Mouse (Mus musculus) megakaryocyte, embryonic 14.5 days (primary cell): ENCODE results near the gene Fga. TPM values are rescaled to one million over a fixed set of nuclear protein-coding genes. Genes with fewer than 3 reads are reported as not detected.

Experiments
- H3K27me3 ChIP-seq: replicated peaks from 2 replicates; pipeline ENCODE3; 2012; ENCODE audit warnings: inconsistent platforms
- H3K36me3 ChIP-seq: replicated peaks from 2 replicates; pipeline ENCODE3; 2012; ENCODE audit warnings: low read length, inconsistent platforms, mixed read lengths
- H3K4me1 ChIP-seq: 2 replicates; pipeline ENCODE4 v1.6.1; 2012; ENCODE audit warnings: inconsistent platforms
- H3K4me3 ChIP-seq: replicated peaks from 2 replicates; pipeline ENCODE3; 2012; ENCODE audit warnings: moderate library complexity, mild to moderate bottlenecking, inconsistent platforms
- H3K9me3 ChIP-seq: 2 replicates; pipeline ENCODE4 v1.6.1; 2012; ENCODE audit warnings: inconsistent platforms
- FLI1 ChIP-seq: IDR thresholded peaks from 2 replicates; pipeline ENCODE4 v1.6.1; 2012; ENCODE audit warnings: low read length, inconsistent platforms, mixed read lengths
- GATA1 ChIP-seq: IDR thresholded peaks from 3 replicates; pipeline ENCODE4 v1.6.1; 2012; ENCODE audit warnings: mixed read lengths, low read length, inconsistent platforms, borderline replicate concordance
- polyA plus RNA-seq: library from polyadenylated mRNA; stranded (reverse); fragments of >175 nt; gene quantifications from 2 replicates; pipeline ENCODE4 v1.2.3, GENCODE M21; 2012; ENCODE audit warnings: low replicate concordance; ENCODE audit not compliant: insufficient read depth

Gene Fga
- polyA plus RNA-seq, 1 experiment: not detected

- no peak overlapping the region for H3K4me3 ChIP-seq
- TF ChIP-seq FLI1 (no peak), GATA1 (no peak)
- no peaks in the 10 kb centered on the region for H3K9me3 ChIP-seq
- H3K36me3 ChIP-seq: peaks cover 19% of the 10 kb centered on the region
- H3K27me3 ChIP-seq: no peaks in the 10 kb centered on the region
- H3K4me1 ChIP-seq: peaks cover 9% of the 10 kb centered on the region
Measured at GRCm38 (mm10) chr3:83076563-83076962, 50.7 kb downstream of the Fga start.

GRCm38 (mm10) chr3:83080567-83081055, 54.7 kb downstream of the Fga start:
- peaks cover 9% of the 10 kb centered on the region for H3K4me1 ChIP-seq
- no peak for TF ChIP-seq GATA1
- TF ChIP-seq FLI1: no peak
- H3K27me3 ChIP-seq: no peaks in the 10 kb centered on the region
- H3K9me3 ChIP-seq: peaks cover 6% of the 10 kb centered on the region
- no peaks in the 10 kb centered on the region for H3K36me3 ChIP-seq
- H3K4me3 ChIP-seq: peak overlapping the region; percentile 88

Other genes starting within 250 kb of the Fga start
- gene Rbm46, start 149.6 kb upstream of the Fga start, polyA plus RNA-seq: not detected in 2 replicates
- not detected in 2 replicates for gene Lrat, start 122.1 kb upstream of the Fga start, polyA plus RNA-seq
- not detected in 2 replicates for gene Fgg, start 18.4 kb upstream of the Fga start, polyA plus RNA-seq
- gene Fgb, start 23.8 kb downstream of the Fga start, polyA plus RNA-seq: not detected in 2 replicates
- gene Plrg1, start 29.4 kb downstream of the Fga start, polyA plus RNA-seq: 1.1 and 2.5 TPM in 2 replicates
- gene Dchs2, start 101.9 kb downstream of the Fga start, polyA plus RNA-seq: not detected in 2 replicates